Mouse (Mus musculus) CH12.LX (cell line): ENCODE measurements around the gene Pdcd1lg2. TPM values are rescaled to one million over a fixed set of nuclear protein-coding genes. Genes with fewer than 3 reads are reported as not detected.

Experiments used
- DNase-seq: peaks from one replicate; pipeline ENCODE4 v3.0.0-alpha.2; 2013; ENCODE audit errors: extremely low read depth
- H3K27ac ChIP-seq: 2 replicates; pipeline ENCODE4 v1.5.1; 2012; ENCODE audit warnings: low read depth, mild to moderate bottlenecking, control low read depth, moderate library complexity; ENCODE audit not compliant: insufficient read depth
- H3K27me3 ChIP-seq: replicated peaks from 2 replicates; pipeline ENCODE3; 2012; ENCODE audit warnings: inconsistent platforms
- H3K36me3 ChIP-seq, 2 experiments: replicated peaks in 1 of 2; 2 replicates each; pipeline versions ENCODE3 to v1.6.1; 2012; ENCODE audit warnings: inconsistent platforms in 1 of 2, low read length in 1 of 2, mild to moderate bottlenecking in 1 of 2, mixed read lengths in 1 of 2, moderate library complexity in 1 of 2; ENCODE audit not compliant: control insufficient read depth in 1 of 2, insufficient read depth in 1 of 2
- H3K4me1 ChIP-seq, 2 experiments: 2 replicates each; pipeline ENCODE4 v1.6.1; 2012; ENCODE audit warnings: inconsistent platforms in 1 of 2, moderate library complexity in 1 of 2; ENCODE audit not compliant: insufficient read depth in 2 of 2, control insufficient read depth in 1 of 2
- H3K4me2 ChIP-seq: 2 replicates; pipeline ENCODE4 v1.6.1; 2012; ENCODE audit warnings: low read depth, mild to moderate bottlenecking, control low read depth; ENCODE audit not compliant: poor library complexity, insufficient read depth, severe bottlenecking
- H3K4me3 ChIP-seq, 3 experiments: fragments of 150-350 bp in 1 of 3; sonication (generic) in 1 of 3; replicated peaks in 1 of 3; 2 replicates each; pipeline versions ENCODE3 to v1.5.1; 2011 to 2012; ENCODE audit warnings: low read depth in 2 of 3, low read length in 2 of 3, mild to moderate bottlenecking in 2 of 3, moderate library complexity in 2 of 3, control low read depth in 1 of 3, improper control_type of control experiment in 1 of 3, inconsistent platforms in 1 of 3, mixed read lengths in 1 of 3; ENCODE audit not compliant: poor library complexity in 1 of 3
- H3K79me2 ChIP-seq: replicated peaks from 2 replicates; pipeline ENCODE4 v1.6.1; 2012; ENCODE audit warnings: mild to moderate bottlenecking, moderate library complexity; ENCODE audit not compliant: control insufficient read depth, poor library complexity, insufficient read depth, severe bottlenecking; ENCODE audit errors: extremely low read depth
- H3K9ac ChIP-seq: 2 replicates; pipeline ENCODE4 v1.6.1; 2012; ENCODE audit warnings: low read depth, mild to moderate bottlenecking, control low read depth, moderate library complexity; ENCODE audit not compliant: insufficient read depth
- H3K9me3 ChIP-seq: replicated peaks from 2 replicates; pipeline ENCODE3; 2012; ENCODE audit warnings: low read length, inconsistent platforms, mixed read lengths
- BHLHE40 ChIP-seq: IDR thresholded peaks from 2 replicates; pipeline ENCODE4 v1.6.1; 2011; ENCODE audit warnings: mild to moderate bottlenecking, low read depth, low read length, improper control_type of control experiment
- CHD2 ChIP-seq: IDR thresholded peaks from 2 replicates; pipeline ENCODE4 v1.6.1; 2011; ENCODE audit warnings: low read length, improper control_type of control experiment
- CTCF ChIP-seq, 2 experiments: IDR thresholded peaks in 1 of 2; conservative IDR thresholded peaks in 1 of 2; 2 replicates each; pipeline ENCODE4 v1.5.1; 2011 to 2012; ENCODE audit warnings: low read depth in 2 of 2, low read length in 2 of 2, improper control_type of control experiment in 1 of 2, inconsistent platforms in 1 of 2, mild to moderate bottlenecking in 1 of 2, moderate library complexity in 1 of 2
- ELF1 ChIP-seq: IDR thresholded peaks from 2 replicates; pipeline ENCODE4 v1.6.1; 2014; ENCODE audit warnings: low read depth, mild to moderate bottlenecking, inconsistent platforms, low read length, improper control_type of control experiment
- EP300 ChIP-seq: IDR thresholded peaks from 2 replicates; pipeline ENCODE4 v1.6.1; 2011; ENCODE audit warnings: low read length, improper control_type of control experiment
- ETS1 ChIP-seq: conservative IDR thresholded peaks from 2 replicates; pipeline ENCODE4 v1.6.1; 2012; ENCODE audit warnings: low read depth, mild to moderate bottlenecking, inconsistent platforms, low read length, improper control_type of control experiment, moderate library complexity
- HCFC1 ChIP-seq: IDR thresholded peaks from 2 replicates; pipeline ENCODE4 v1.6.1; 2012; ENCODE audit warnings: low read depth, mild to moderate bottlenecking, inconsistent platforms, low read length, improper control_type of control experiment
- IRF4 ChIP-seq: IDR thresholded peaks from 2 replicates; pipeline ENCODE4 v1.6.1; 2014; ENCODE audit warnings: low read depth, mild to moderate bottlenecking, inconsistent platforms, low read length, improper control_type of control experiment
- JUN ChIP-seq: IDR thresholded peaks from 2 replicates; pipeline ENCODE4 v1.6.1; 2011; ENCODE audit warnings: low read depth, mild to moderate bottlenecking, low read length, improper control_type of control experiment, moderate library complexity; ENCODE audit not compliant: insufficient read depth
- JUND ChIP-seq: conservative IDR thresholded peaks from 2 replicates; pipeline ENCODE4 v1.6.1; 2011; ENCODE audit warnings: low read depth, low read length, improper control_type of control experiment
- KAT2A ChIP-seq: IDR thresholded peaks from 2 replicates; pipeline ENCODE4 v1.6.1; 2012; ENCODE audit warnings: low read length, improper control_type of control experiment, inconsistent platforms; ENCODE audit not compliant: insufficient replicate concordance
- MAX ChIP-seq: IDR thresholded peaks from 2 replicates; pipeline ENCODE4 v1.6.1; 2011; ENCODE audit warnings: low read length, improper control_type of control experiment
- MAZ ChIP-seq: IDR thresholded peaks from 2 replicates; pipeline ENCODE4 v1.6.1; 2012; ENCODE audit warnings: low read depth, mild to moderate bottlenecking, inconsistent platforms, low read length, improper control_type of control experiment, moderate library complexity
- MEF2A ChIP-seq: IDR thresholded peaks from 2 replicates; pipeline ENCODE4 v1.6.1; 2014; ENCODE audit warnings: low read depth, mild to moderate bottlenecking, inconsistent platforms, low read length, improper control_type of control experiment, borderline replicate concordance
- MXI1 ChIP-seq: IDR thresholded peaks from 2 replicates; pipeline ENCODE4 v1.6.1; 2011; ENCODE audit warnings: mild to moderate bottlenecking, low read depth, low read length, improper control_type of control experiment
- MYC ChIP-seq: IDR thresholded peaks from 2 replicates; pipeline ENCODE4 v1.6.1; 2011; ENCODE audit warnings: low read depth, mild to moderate bottlenecking, improper control_type of control experiment, low read length
- NELFE ChIP-seq: IDR thresholded peaks from 2 replicates; pipeline ENCODE4 v1.6.1; 2011; ENCODE audit warnings: low read depth, low read length, improper control_type of control experiment
- POLR2A ChIP-seq: IDR thresholded peaks from 2 replicates; pipeline ENCODE4 v1.6.1; 2011; ENCODE audit warnings: low read depth, mild to moderate bottlenecking, improper control_type of control experiment, low read length
- POLR2AphosphoS2 ChIP-seq: IDR thresholded peaks from 2 replicates; pipeline ENCODE4 v1.6.1; 2011; ENCODE audit warnings: low read depth, low read length, improper control_type of control experiment
- SIN3A ChIP-seq: IDR thresholded peaks from 2 replicates; pipeline ENCODE4 v1.6.1; 2012; ENCODE audit warnings: low read length, improper control_type of control experiment, inconsistent platforms
- TBP ChIP-seq: conservative IDR thresholded peaks from 2 replicates; pipeline ENCODE4 v1.6.1; 2011; ENCODE audit warnings: low read depth, low read length, improper control_type of control experiment
- TCF12 ChIP-seq: IDR thresholded peaks from 2 replicates; pipeline ENCODE4 v1.6.1; 2014; ENCODE audit warnings: low read depth, mild to moderate bottlenecking, inconsistent platforms, low read length, improper control_type of control experiment
- USF1 ChIP-seq: IDR thresholded peaks from 2 replicates; pipeline ENCODE4 v1.6.1; 2014; ENCODE audit warnings: low read depth, mild to moderate bottlenecking, inconsistent platforms, low read length, improper control_type of control experiment
- USF2 ChIP-seq: conservative IDR thresholded peaks from 2 replicates; pipeline ENCODE4 v1.6.1; 2011; ENCODE audit warnings: low read depth, low read length, improper control_type of control experiment
- ZKSCAN1 ChIP-seq: IDR thresholded peaks from 2 replicates; pipeline ENCODE4 v1.6.1; 2012; ENCODE audit warnings: low read depth, inconsistent platforms, low read length, improper control_type of control experiment, borderline replicate concordance
- ZMIZ1 ChIP-seq: IDR thresholded peaks from 2 replicates; pipeline ENCODE4 v1.6.1; 2012; ENCODE audit warnings: low read depth, mild to moderate bottlenecking, inconsistent platforms, low read length, improper control_type of control experiment
- dilution Hi-C: fragments of 300-500 bp; cut with MboI; formaldehyde crosslinking; loops from 2 replicates; pipeline ENCODE4 v1.14.3; 2020; ENCODE audit warnings: low sequenced_read_pairs; ENCODE audit not compliant: extremely low pct_unique_long_range_greater_than_20kb, extremely low pct_ligation_motif_present
- in situ Hi-C: fragments of 300-500 bp; cut with MboI; formaldehyde crosslinking; loops from 3 replicates; pipeline ENCODE4 v1.14.3; 2019; ENCODE audit warnings: low sequenced_read_pairs, low pct_ligation_motif_present, low pct_unique_long_range_greater_than_20kb, mixed read lengths
- polyA plus RNA-seq: library from polyadenylated mRNA; unstranded; fragments of >175 nt; gene quantifications from 2 replicates; pipeline ENCODE4 v1.2.1, GENCODE M21; 2012; ENCODE audit warnings: low read depth; ENCODE audit not compliant: insufficient read length
- total RNA-seq, 2 experiments: library from RNA; depleted of rRNA; stranded (reverse); fragments of 300-350 nt in 1 of 2; fragments of >200 nt in 1 of 2; gene quantifications; 2 replicates each; pipeline ENCODE4 v1.2.3; 2012 to 2014

The Pdcd1lg2 gene
- total and polyA plus RNA-seq, 3 experiments: 1.4 to 5.5 (median 1.7) TPM

GRCm38 (mm10) chr19:29365105-29365504 lies 45.6 kb upstream of the Pdcd1lg2 start (continued):
- peak; percentile 74; the same call in 1 of the 2 replicates for TF ChIP-seq MYC

- TF ChIP-seq HCFC1: no peak
- peak; percentile 8; the same call in 1 of the 2 replicates for TF ChIP-seq BHLHE40
- peak; percentile 16; the same call in 1 of the 2 replicates for TF ChIP-seq ETS1
- peak overlapping the region; percentile 83 for H3K4me2 ChIP-seq
- DNase-seq: no peak
- peaks cover 18 to 42% of the 10 kb centered on the region in 2 experiments for H3K4me1 ChIP-seq
- dilution Hi-C loops: no loop called here
- peak overlapping the region; percentile 67 for H3K27ac ChIP-seq
- H3K27me3 ChIP-seq: no peaks in the 10 kb centered on the region
- peak overlapping the region; percentile 72 for H3K9ac ChIP-seq
- H3K9me3 ChIP-seq: no peaks in the 10 kb centered on the region
- in situ Hi-C loops: loop anchor here (5.0 to 25.0 kb wide), 3 partner anchors 56 to 579 kb away; partner anchors contain the start of genes 9930021J03Rik and Ranbp6
- peaks cover 27% of the 10 kb centered on the region for H3K79me2 ChIP-seq
- H3K36me3 ChIP-seq: peaks cover 0 to 8% of the 10 kb centered on the region in 2 experiments
- H3K4me3 ChIP-seq: peak overlapping the region; percentile 55 to 85 (median 70)
Measured at GRCm38 (mm10) chr19:29366226-29366968, 44.3 kb upstream of the Pdcd1lg2 start.

GRCm38 (mm10) chr19:29366969-29367622 lies 43.6 kb upstream of the Pdcd1lg2 start, which contains the start of the genes Plgrkt and Cd274:
Plgrkt (minus strand) TSS chr19:29367390.
Cd274 (plus strand) TSS chr19:29367455.
- in situ Hi-C loops: loop anchor here (5.0 to 25.0 kb wide), 3 partner anchors 55 to 580 kb away; partner anchors contain the start of genes 9930021J03Rik and Ranbp6
- dilution Hi-C loops: no loop called here
- H3K4me1 ChIP-seq: peaks cover 18 to 39% of the 10 kb centered on the region in 2 experiments
- no peaks in the 10 kb centered on the region for H3K9me3 ChIP-seq
- H3K4me2 ChIP-seq: peak within 1 kb of the TSS; percentile 83
- peak within 1 kb of the TSS; percentile 72 for H3K9ac ChIP-seq
- no peaks in the 10 kb centered on the region for H3K27me3 ChIP-seq
- peak; percentile 96 for DNase-seq
- peaks cover 0 to 6% of the 10 kb centered on the region in 2 experiments for H3K36me3 ChIP-seq
- H3K79me2 ChIP-seq: peaks cover 33% of the 10 kb centered on the region
- peak within 1 kb of the TSS; percentile 75 for H3K27ac ChIP-seq
- peak within 1 kb of the TSS; percentile 55 to 85 (median 70) for H3K4me3 ChIP-seq
- TF ChIP-seq BHLHE40: peak; percentile 39; the same call in 1 of the 2 replicates
- no peak; the same call in 1 of the 2 replicates for TF ChIP-seq MAZ
- TF ChIP-seq JUN: no peak
- no peak for TF ChIP-seq USF2
- peak; percentile 92 for TF ChIP-seq NELFE
- TF ChIP-seq CTCF (conservative IDR thresholded peaks at IDR 0.05 in 1 of 2, IDR thresholded peaks at IDR 0.05 in 1 of 2; ENCODE audit: low read depth in 2 of 2, low read length in 2 of 2): no peak
- peak; percentile 78 for TF ChIP-seq MAX
- TF ChIP-seq EP300: peak; percentile 47; the same call in 1 of the 2 replicates
- peak; percentile 83 for TF ChIP-seq ELF1
- TF ChIP-seq ZMIZ1: peak; percentile 95
- no peak for TF ChIP-seq USF1
- 0 out of 2 replicates have a peak, but pooled peaks have one; percentile 47 for TF ChIP-seq KAT2A
- TF ChIP-seq IRF4: peak; percentile 81
- TF ChIP-seq JUND: no peak
- peak; percentile 84; the same call in 1 of the 2 replicates for TF ChIP-seq ETS1
- peak; percentile 38 for TF ChIP-seq CHD2
- TF ChIP-seq MEF2A: peak; percentile 43; the same call in 1 of the 2 replicates
- TF ChIP-seq SIN3A: peak; percentile 90
- TF ChIP-seq TCF12: peak; percentile 66
- TF ChIP-seq POLR2A: peak; percentile 95
- peak; percentile 80; the same call in 1 of the 2 replicates for TF ChIP-seq TBP
- TF ChIP-seq ZKSCAN1: no peak
- peak; percentile 76; the same call in 1 of the 2 replicates for TF ChIP-seq MYC
- peak; percentile 88 for TF ChIP-seq POLR2AphosphoS2
- peak; percentile 87 for TF ChIP-seq MXI1
